Mouse (Mus musculus) liver, adult 2 months (tissue): ENCODE results near the gene Zc3h7b. TPM values are rescaled to one million over a fixed set of nuclear protein-coding genes. Genes with fewer than 3 reads are reported as not detected.

Experiments
- DNase-seq: peaks from one replicate; pipeline ENCODE4 v3.0.0-alpha.2; 2011; ENCODE audit warnings: low read depth, low spot score; ENCODE audit errors: extremely low read depth
- H3K27ac ChIP-seq: fragments of 200-500 bp; replicated peaks from 2 replicates; pipeline ENCODE4 v1.5.1; 2012; ENCODE audit warnings: low read depth, mild to moderate bottlenecking, control low read depth, inconsistent platforms, low read length; ENCODE audit not compliant: insufficient read depth
- H3K27me3 ChIP-seq: fragments of 200-500 bp; 2 replicates; pipeline ENCODE4 v1.6.1; 2012; ENCODE audit warnings: mild to moderate bottlenecking, moderate library complexity, low read length, inconsistent platforms; ENCODE audit not compliant: control insufficient read depth, insufficient read depth
- H3K36me3 ChIP-seq: fragments of 200-500 bp; 2 replicates; pipeline ENCODE4 v1.6.1; 2012; ENCODE audit warnings: low read length, inconsistent platforms; ENCODE audit not compliant: control insufficient read depth, insufficient read depth
- H3K4me1 ChIP-seq: fragments of 200-500 bp; 2 replicates; pipeline ENCODE4 v1.6.1; 2011; ENCODE audit warnings: low read length; ENCODE audit not compliant: control insufficient read depth, insufficient read depth
- H3K4me3 ChIP-seq: fragments of 200-500 bp; 2 replicates; pipeline ENCODE4 v1.5.1; 2011; ENCODE audit warnings: low read depth, mild to moderate bottlenecking, control low read depth, low read length, moderate library complexity; ENCODE audit not compliant: insufficient read depth
- H3K79me2 ChIP-seq: fragments of 200-500 bp; 2 replicates; pipeline ENCODE4 v1.6.1; 2012; ENCODE audit warnings: inconsistent platforms, mild to moderate bottlenecking, low read length, moderate library complexity; ENCODE audit not compliant: control insufficient read depth, insufficient read depth
- H3K9ac ChIP-seq: fragments of 200-500 bp; 2 replicates; pipeline ENCODE4 v1.6.1; 2012; ENCODE audit warnings: low read depth, mild to moderate bottlenecking, control low read depth, inconsistent platforms, low read length
- CTCF ChIP-seq: fragments of 200-500 bp; IDR thresholded peaks from 2 replicates; pipeline ENCODE4 v1.5.1; 2011; ENCODE audit warnings: low read depth, low read length, control low read depth
- POLR2A ChIP-seq: fragments of 200-500 bp; IDR thresholded peaks from 2 replicates; pipeline ENCODE4 v1.6.1; 2011; ENCODE audit warnings: low read length, control low read depth; ENCODE audit not compliant: insufficient read depth; ENCODE audit errors: extremely low read depth
- WGBS: fragments of 180-500 bp; shearing (Covaris S2); methylation state at CpG from one replicate; pipeline ENCODE4 v1.1.7; 2018; 5-methylcytosine and 5-hydroxymethylcytosine counted together
- polyA plus RNA-seq: library from polyadenylated mRNA; depleted of rRNA; stranded (reverse); fragments of >200 nt; gene quantifications from 2 replicates; pipeline ENCODE4 v1.2.3, GENCODE M21; 2012
- total RNA-seq: library from RNA; depleted of rRNA; stranded (reverse); fragments of >200 nt; gene quantifications from 2 replicates; pipeline ENCODE4 v1.2.3, GENCODE M21; 2014

The Zc3h7b gene
- total and polyA plus RNA-seq, 2 experiments = 7.4 to 13.1 TPM

- peak within 1 kb of the TSS; percentile 94 for H3K27ac ChIP-seq
- peaks cover 6% of the 10 kb centered on the region; the same call in 1 of the 2 replicates for H3K36me3 ChIP-seq
- peak; percentile 91 for TF ChIP-seq POLR2A
- TF ChIP-seq CTCF = peak; percentile 46
- peaks cover 45% of the 10 kb centered on the region for H3K4me1 ChIP-seq
- WGBS = 14% methylated on average over 19 of the region's 19 CpGs
- no peaks in the 10 kb centered on the region for H3K27me3 ChIP-seq
- H3K4me3 ChIP-seq = peak within 1 kb of the TSS; percentile 79
- peak; percentile 95 for DNase-seq
- H3K9ac ChIP-seq = peak within 1 kb of the TSS; percentile 85
- H3K79me2 ChIP-seq = peaks cover 13% of the 10 kb centered on the region; the same call in 1 of the 2 replicates
These were observed 57.4 kb downstream of the Zc3h7b start, which contains the start of gene Tef for GRCm38 (mm10) chr15:81802001-81802890. Tef (plus strand) TSS chr15:81802421.

DNA sequence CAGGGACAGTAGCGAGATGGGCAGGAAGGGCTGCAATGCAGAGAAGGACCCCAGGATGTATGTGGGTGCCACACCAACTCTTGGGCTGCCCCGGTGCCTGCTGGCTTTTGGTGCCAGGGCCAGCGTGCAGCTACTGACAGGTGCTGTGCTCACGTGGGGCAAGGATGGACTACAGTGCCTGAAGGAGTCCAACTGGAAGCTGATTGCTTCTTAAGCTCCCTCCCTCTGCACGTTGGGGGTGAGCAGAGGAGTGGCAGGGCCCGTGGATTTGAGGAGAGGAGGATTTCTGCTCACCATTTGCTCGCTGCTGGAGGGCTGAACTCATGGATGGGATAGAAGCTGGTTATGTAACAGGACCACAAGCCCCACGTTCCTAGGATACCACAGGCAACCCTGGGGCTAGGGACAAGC is 58.1 kb downstream of the Zc3h7b start:
- Histone ChIP-seq H3K4me1 (peaks cover 48% of the 10 kb centered on the region), H3K36me3 (peaks cover 6% of the 10 kb centered on the region; the same call in 1 of the 2 replicates), H3K9ac (peak overlapping the region; percentile 85), H3K27me3 (no peaks in the 10 kb centered on the region), H3K27ac (peak overlapping the region; percentile 94), H3K4me3 (peak overlapping the region; percentile 79), H3K79me2 (peaks cover 13% of the 10 kb centered on the region; the same call in 1 of the 2 replicates)
- 14% methylated on average over 8 of the region's 8 CpGs for WGBS
- TF ChIP-seq CTCF (no peak), POLR2A (no peak)
- DNase-seq = peak; percentile 68

GRCm38 (mm10) chr15:81803425-81803951 is 58.6 kb downstream of the Zc3h7b start:
- no peaks in the 10 kb centered on the region for H3K27me3 ChIP-seq
- H3K36me3 ChIP-seq = peaks cover 6% of the 10 kb centered on the region; the same call in 1 of the 2 replicates
- H3K4me3 ChIP-seq = peak overlapping the region; percentile 79
- H3K4me1 ChIP-seq = peaks cover 48% of the 10 kb centered on the region
- peak overlapping the region; percentile 94 for H3K27ac ChIP-seq
- peak overlapping the region; percentile 85 for H3K9ac ChIP-seq
- WGBS = 63% methylated on average over 4 of the region's 4 CpGs
- no peak for DNase-seq
- peaks cover 13% of the 10 kb centered on the region; the same call in 1 of the 2 replicates for H3K79me2 ChIP-seq
- TF ChIP-seq POLR2A (no peak), CTCF (no peak)

DNA sequence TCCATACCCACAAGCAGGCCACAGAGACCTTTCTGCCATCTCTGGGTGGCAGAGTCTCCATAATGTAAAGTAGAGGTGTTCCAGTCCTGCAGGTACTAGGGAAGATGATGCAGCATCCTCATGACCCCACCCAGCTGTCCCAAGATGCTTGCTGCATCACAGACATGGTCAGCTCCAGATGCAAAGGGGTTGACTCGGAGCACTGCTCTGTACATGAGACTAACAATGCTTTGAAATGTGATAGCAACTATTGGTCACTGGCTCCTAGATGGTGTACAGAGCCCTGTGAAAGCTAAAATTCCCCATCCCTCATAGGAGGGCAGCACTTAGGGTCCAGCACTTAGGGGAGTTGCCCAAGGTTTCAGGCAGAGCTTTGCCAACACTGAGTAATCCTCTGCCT is 59.3 kb downstream of the Zc3h7b start:
- peaks cover 52% of the 10 kb centered on the region for H3K4me1 ChIP-seq
- no peak for DNase-seq
- TF ChIP-seq POLR2A = no peak
- no peak for TF ChIP-seq CTCF
- H3K27ac ChIP-seq = peak overlapping the region; percentile 94
- WGBS = 93% methylated on average over 1 of the region's 1 CpGs
- H3K79me2 ChIP-seq = peaks cover 13% of the 10 kb centered on the region; the same call in 1 of the 2 replicates
- H3K27me3 ChIP-seq = no peaks in the 10 kb centered on the region
- H3K36me3 ChIP-seq = peaks cover 6% of the 10 kb centered on the region; the same call in 1 of the 2 replicates
- H3K4me3 ChIP-seq = no peak overlapping the region
- peak overlapping the region; percentile 10; the same call in 1 of the 2 replicates for H3K9ac ChIP-seq

GRCm38 (mm10) chr15:81804883-81805282 is 60.0 kb downstream of the Zc3h7b start:
- no peak for DNase-seq
- no peak for TF ChIP-seq CTCF
- no peak for TF ChIP-seq POLR2A
- Histone ChIP-seq H3K9ac (no peak overlapping the region; the same call in 1 of the 2 replicates), H3K36me3 (peaks cover 6% of the 10 kb centered on the region; the same call in 1 of the 2 replicates), H3K4me3 (no peak overlapping the region), H3K4me1 (peaks cover 54% of the 10 kb centered on the region), H3K79me2 (peaks cover 13% of the 10 kb centered on the region; the same call in 1 of the 2 replicates), H3K27ac (peak overlapping the region; percentile 18; the same call in 1 of the 2 replicates), H3K27me3 (no peaks in the 10 kb centered on the region)
- WGBS = 57% methylated on average over 3 of the region's 3 CpGs
